Mouse (Mus musculus): ENCODE data around the gene Tm4sf19.

DNA sequence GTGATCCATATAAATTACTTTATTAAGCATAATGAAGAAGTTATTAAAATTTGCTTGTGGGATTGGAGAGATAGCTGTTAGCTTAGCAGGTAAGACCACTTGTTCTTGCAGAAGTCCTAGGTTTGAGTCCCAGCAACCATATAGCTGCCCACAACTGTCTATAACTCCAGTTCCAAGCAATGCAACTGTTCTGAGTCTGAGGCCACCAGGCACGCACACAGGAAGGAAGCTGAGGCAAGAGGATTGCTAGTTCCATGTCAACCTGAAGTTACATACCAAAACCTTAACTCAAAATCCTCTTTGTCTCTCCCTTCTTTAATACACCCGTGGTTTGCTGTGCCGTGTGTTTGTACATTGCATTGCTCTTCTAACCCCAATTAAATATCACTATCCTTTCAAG is 9.4 kb upstream of the Tm4sf19 start:
- no peak for TF ChIP-seq CTCF (IDR thresholded peaks at IDR 0.05; ENCODE audit: low read depth, low read length)
- no peak for TF ChIP-seq TAL1 (conservative IDR thresholded peaks at IDR 0.05; ENCODE audit: low read depth, low read length)
